Mouse (Mus musculus) left cerebral cortex, adult 11 months (tissue): ENCODE results near the gene Yy1.
"Not testable (repeated sequence)": the region's sequence is repeated elsewhere in the genome, so short reads cannot be mapped to it uniquely, and the experiment has no call there.

Source experiments
- DNase-seq: peaks from one replicate; pipeline ENCODE4 v3.0.0; 2022; ENCODE audit warnings: low spot score

The Yy1 gene

GRCm38 (mm10) chr12:108826282-108826957 lies 33.6 kb downstream of the Yy1 start:
- no peak for DNase-seq

DNA sequence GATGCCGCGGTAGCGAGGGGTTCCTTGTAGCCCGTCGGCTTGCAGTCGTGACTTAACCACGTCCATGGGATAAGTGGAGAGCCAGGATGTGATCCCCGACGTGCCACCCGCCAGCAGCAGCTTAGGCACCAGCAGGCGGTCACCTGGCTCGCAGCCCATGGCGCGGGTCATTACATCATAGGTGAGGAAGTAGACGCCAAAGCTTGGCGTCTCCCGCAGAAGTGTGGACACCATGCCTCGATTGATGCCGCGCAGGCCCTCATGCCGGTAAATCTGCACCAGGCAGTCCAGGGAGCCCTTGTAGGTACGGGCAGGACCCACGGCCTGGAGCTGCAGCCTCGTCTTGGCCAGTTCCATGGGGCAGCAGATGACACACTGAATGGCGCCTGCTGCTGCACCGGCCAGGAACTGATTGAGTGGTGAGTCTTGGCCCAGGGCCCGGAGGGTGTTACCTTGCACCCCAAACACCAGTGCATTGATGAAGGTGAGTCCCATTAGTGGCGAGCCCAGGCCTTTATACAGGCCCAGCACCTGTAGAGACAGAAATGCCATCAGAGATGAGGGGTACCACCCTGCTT lies 34.3 kb downstream of the Yy1 start:
- no peak for DNase-seq

- no peak for DNase-seq
Measured at GRCm38 (mm10) chr12:108827641-108828040, 34.9 kb downstream of the Yy1 start.

- no peak for DNase-seq
Measured at GRCm38 (mm10) chr12:108829636-108830035, 36.9 kb downstream of the Yy1 start.

DNA sequence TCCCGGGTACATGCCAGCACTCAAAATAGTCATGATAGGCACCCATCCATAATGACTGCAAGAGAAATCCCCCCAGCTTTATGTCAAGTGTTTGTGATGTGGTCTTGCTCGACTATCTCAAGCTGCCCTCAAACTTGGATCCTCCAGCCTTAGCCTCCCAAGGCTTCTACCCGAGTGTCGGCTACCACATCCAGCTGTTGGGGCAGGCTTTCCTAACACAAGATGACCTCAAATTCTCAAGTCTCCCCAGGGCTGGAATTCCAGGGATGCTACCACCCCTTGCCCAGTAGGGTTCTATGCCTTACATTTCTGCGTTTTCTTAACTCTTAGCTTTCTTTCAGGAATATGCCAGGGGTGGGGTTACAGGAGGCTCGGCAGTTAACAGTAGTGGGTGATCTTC lies 37.6 kb downstream of the Yy1 start:
- no peak for DNase-seq

GRCm38 (mm10) chr12:108831966-108832643 lies 39.3 kb downstream of the Yy1 start:
- DNase-seq = no peak

DNA sequence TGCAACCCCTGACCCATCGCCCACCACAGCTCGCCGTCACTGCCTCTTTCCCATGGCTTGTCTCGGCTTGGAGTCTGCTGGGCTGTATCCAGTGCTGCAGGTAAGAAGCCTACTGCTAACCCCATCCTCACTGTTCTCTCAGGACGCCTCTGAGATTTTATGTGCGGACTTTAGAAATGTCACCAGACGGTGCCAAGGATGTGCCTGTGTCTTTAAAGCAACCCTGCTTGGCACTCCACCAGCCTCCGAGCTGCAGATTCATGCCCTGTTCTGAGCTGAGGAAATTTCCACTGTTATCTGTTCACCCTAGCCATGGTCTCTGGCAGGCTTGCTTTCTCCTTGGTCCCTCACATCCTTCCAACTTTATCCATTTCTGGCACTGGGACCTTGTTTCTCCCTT lies 40.1 kb downstream of the Yy1 start:
- DNase-seq = no peak

- DNase-seq = no peak
Measured at GRCm38 (mm10) chr12:108833408-108833807, 40.6 kb downstream of the Yy1 start.

DNA sequence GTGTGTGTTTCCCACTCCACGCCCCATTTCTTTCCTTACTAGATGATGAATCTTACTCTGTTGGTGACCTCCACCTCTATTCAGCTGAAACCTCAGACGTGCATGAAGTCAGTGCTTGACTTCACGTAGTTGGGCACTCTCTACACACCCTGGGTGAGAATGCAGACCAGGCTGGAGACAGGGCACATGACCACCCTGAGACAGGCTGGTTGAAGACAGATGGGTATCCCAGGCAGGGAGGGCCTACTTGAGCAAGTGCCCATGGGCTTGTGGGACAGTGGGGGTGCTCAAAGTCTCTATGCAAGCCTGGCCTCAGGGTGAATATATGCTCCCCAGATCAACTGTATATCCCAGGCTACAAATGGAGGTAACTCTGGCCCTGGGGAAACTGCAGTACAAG lies 41.6 kb downstream of the Yy1 start:
- no peak for DNase-seq

- DNase-seq = no peak
Measured at GRCm38 (mm10) chr12:108834786-108835185, 42.0 kb downstream of the Yy1 start.

DNA sequence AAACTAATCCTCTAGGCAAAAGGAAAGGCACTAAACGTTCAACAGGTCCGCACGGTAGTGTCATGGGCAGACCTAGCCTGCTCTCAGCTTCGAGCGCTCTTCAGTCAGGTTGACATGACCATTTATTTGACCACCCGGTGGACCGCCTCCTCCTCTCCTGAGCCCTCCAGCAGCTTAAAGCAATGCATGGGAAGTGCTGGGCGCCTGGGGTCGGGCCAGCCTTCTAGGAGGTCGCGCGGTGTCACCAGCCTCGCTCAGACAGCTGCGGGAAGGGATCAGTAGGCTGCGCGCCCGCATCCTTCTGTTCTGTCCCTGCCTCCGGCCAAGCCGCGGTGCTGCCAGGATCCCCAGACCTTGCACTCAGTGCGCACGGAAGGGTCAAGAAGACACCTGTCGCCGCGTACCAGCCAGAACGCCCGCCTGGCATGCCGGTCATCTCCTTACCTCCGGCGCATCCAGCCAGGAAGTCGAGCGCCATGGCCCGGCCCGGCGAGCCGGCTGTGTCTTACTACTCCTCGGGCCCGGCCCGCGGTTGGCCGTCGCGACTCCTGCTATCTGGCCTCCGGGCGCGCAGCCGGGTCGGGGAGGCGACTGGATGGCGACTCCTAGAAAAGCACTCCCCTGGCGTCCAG lies 42.6 kb downstream of the Yy1 start:
- no peak for DNase-seq

DNA sequence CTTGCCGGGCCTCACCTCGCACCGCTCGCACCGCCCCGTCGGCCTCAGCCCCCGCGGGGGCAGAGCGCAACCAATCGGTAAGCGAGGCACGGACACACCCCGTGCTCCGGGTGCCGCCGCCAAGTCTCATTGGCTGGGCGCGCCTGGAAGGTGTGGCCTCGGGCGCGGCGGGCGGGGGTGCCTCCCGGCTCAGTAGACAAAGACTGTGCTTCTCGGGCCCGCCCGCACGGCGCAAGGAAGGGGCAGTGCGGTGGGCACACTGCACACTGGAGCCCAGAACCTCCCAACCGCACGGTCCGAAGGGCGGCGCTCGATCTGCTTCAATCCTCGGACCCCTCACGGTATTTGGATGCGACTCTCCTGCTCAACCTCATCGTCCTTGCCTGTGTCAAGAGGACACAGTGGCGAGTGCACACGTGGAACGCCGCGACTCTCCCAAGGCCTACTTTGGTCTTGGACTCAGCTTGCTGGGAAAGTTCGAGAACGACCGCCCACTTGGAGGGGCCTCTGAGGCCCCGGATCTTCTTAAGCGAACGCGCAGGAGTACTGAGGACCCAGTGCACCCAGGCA lies 43.2 kb downstream of the Yy1 start, which contains the start of the genes Slc25a29 and Slc25a47:
TSS of gene Slc25a29 (minus strand) at position 44 of the 570 bp plus-strand sequence.
TSS of gene Slc25a47 (plus strand) at position 207 of the 570 bp plus-strand sequence.
- DNase-seq = peak; percentile 93

DNA sequence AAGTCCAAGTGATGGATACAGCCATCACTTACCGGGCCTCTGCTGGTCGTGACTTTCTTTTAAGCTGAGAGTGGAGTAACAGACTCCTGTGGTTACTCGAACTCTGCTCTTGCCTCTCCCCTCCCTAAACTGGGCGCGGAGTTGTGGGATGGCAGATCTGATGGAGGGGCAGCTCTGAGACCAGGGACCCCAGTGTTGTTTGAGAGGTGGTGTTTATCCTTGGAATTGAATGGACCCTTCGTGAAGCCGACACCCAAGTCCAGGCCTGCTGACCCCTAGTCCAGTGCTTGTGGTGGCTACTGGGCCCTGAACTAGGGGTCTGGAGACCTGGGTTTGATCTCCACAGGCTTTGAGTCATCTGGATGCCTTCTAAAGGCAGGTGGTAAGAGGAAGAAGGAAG lies 43.9 kb downstream of the Yy1 start:
- DNase-seq = no peak

GRCm38 (mm10) chr12:108841181-108841580 lies 48.4 kb downstream of the Yy1 start:
- no peak for DNase-seq

DNA sequence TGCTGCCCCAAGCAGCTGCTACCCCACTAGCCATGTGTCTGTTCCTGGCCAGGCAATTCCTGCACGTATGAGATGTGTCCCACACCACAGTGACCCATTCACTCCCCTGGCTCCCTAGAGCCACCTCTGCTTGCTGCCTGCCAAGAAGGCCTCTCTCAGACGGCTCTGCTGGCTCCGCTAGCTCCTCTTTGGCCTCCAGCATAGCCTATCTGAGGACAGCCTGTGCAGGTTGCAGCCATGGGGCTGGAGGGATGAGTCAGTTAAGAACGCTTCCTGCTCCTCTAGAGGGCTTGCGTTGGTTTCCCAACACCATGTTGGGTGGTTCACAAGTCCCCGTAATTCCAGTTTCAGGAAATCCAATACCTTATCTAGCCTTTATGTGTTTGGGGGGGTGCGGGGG lies 49.9 kb downstream of the Yy1 start:
- no peak for DNase-seq

GRCm38 (mm10) chr12:108848033-108848432 lies 55.3 kb downstream of the Yy1 start:
- DNase-seq = not testable (repeated sequence)

DNA sequence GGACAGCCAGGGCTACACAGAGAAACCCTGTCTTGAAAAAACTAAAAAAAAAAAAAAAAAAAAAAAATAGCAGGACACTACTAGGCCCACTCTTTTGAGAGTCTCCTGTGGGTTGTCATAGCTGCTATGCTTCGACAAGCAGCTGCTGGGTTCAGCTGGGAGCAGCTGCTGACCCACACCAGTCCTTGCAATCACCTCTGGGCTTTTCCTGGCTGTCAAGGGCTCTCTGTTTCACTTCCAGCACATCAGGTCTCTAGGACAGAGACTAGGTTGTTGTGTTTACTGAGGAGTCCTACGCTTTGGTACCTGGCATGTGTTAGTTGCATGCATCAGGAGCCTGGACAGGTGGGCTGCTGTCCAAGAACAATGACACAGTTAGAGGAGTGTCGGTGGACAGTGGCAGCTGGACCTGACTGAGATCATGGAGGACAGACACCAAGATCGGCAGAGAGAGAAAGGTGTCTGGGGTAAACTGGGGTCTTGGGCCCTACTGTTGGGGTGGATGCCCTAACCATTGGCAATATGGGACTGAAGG lies 56.8 kb downstream of the Yy1 start:
- DNase-seq = no peak

GRCm38 (mm10) chr12:108850129-108850528 lies 57.4 kb downstream of the Yy1 start:
- DNase-seq = no peak

- DNase-seq = no peak
Measured at GRCm38 (mm10) chr12:108850886-108851285, 58.1 kb downstream of the Yy1 start.

DNA sequence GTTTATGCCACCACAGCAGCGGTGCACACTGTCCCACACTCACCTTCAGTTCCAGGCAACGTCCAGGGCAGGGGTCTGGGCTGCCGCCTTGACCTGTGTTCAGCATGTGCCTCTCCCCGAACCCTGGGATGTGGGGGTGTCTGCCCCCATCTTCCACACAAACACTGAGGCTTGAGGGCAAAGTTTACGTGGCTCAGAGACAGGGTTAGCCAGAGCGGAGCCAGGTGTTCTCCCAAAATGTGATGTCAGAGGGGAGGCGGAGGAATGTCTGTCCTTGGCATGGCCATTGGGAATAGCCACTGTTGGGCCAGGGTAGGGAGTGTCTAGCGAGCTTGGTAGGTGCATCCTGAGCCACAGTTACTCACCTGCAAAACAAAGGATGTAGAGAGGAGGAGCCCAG lies 60.0 kb downstream of the Yy1 start:
- DNase-seq = no peak

GRCm38 (mm10) chr12:108855081-108855480 lies 62.3 kb downstream of the Yy1 start:
- DNase-seq = no peak

DNA sequence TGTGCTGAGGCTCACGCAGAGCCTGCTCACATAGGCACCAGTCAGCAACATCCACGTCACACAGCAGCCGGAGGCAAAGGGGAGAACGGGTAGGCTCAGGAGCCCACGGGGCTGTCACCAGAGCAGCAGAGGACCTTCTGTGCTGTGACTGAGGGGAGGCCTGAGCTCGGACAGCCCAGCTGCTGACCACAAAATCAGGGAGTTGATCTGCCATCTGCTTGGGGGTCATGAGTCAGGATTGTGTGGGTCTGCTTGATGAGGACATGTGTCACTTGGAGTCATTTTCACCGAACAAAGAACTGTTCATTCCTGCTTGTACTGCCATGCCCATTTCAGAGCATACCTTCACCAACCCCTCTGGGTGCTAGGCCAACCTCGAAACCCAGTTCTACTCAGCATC lies 63.4 kb downstream of the Yy1 start:
- no peak for DNase-seq
